Mouse (Mus musculus) megakaryocyte, embryonic 14.5 days (primary cell): Measurements from ENCODE around the gene Chst8.

ENCODE experiments used
- FLI1 ChIP-seq: IDR thresholded peaks from 2 replicates; pipeline ENCODE4 v1.6.1; 2012; ENCODE audit warnings: low read length, inconsistent platforms, mixed read lengths
- GATA1 ChIP-seq: IDR thresholded peaks from 3 replicates; pipeline ENCODE4 v1.6.1; 2012; ENCODE audit warnings: mixed read lengths, low read length, inconsistent platforms, borderline replicate concordance

GRCm38 (mm10) chr7:34629702-34630210, 182.8 kb downstream of the Chst8 start:
- TF ChIP-seq GATA1 (no peak), FLI1 (no peak)
